ENCODE assay signal across 19 mouse cellular contexts in the genomic region with DNA sequence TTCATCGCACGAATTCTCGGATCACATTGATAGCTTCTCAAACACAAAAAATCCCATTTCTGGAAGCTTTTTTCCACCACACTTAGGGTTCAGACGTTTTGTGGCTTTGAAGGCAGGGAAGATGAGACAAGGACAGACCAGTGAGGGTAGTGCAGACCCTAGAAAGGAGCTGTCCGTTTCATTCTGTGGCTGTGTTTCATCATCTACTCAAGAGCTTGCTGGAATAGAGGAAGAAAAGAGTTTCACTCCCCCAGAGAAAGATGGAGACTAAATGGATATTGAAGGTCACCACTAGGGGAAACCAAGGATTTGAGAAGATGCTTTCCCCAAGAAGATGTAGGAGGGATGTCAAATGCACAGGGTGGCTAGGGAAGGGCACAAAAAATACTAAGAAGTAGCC.
"Had no signal": no experiment of that assay in that cellular context is flagged by ENCODE, and none has a peak within 500 bp of the region (broad histone marks: within the 10 kb centered on the region; RNA-seq: fewer than 3 reads in every experiment).

No protein-coding gene starts in this region.

- H3K27me3 ChIP-seq: kidney, embryonic 15.5 days; liver, embryonic 13.5 days; lung, embryonic 15.5 days; midbrain, embryonic 12.5 days; midbrain, embryonic 15.5 days; neural tube, embryonic 12.5 days; neural tube, embryonic 15.5 days; stomach, embryonic 15.5 days had no signal

- H3K4me1 ChIP-seq: liver, embryonic 13.5 days; lung, embryonic 15.5 days; midbrain, embryonic 12.5 days; midbrain, embryonic 15.5 days had no signal

- ATAC-seq: midbrain, embryonic 15.5 days had no signal

- H3K4me2 ChIP-seq: kidney, embryonic 15.5 days; liver, embryonic 13.5 days; lung, embryonic 15.5 days; midbrain, embryonic 12.5 days; midbrain, embryonic 15.5 days; neural tube, embryonic 12.5 days; neural tube, embryonic 15.5 days; stomach, embryonic 15.5 days had no signal

- H3K4me3 ChIP-seq: kidney, embryonic 15.5 days; liver, embryonic 13.5 days; lung, embryonic 15.5 days; midbrain, embryonic 12.5 days; midbrain, embryonic 15.5 days; neural tube, embryonic 12.5 days; neural tube, embryonic 15.5 days; stomach, embryonic 15.5 days had no signal

- H3K9me3 ChIP-seq: kidney, embryonic 15.5 days; liver, embryonic 13.5 days; lung, embryonic 15.5 days; midbrain, embryonic 12.5 days; midbrain, embryonic 15.5 days; neural tube, embryonic 12.5 days; neural tube, embryonic 15.5 days; stomach, embryonic 15.5 days had no signal

- DNase-seq: kidney, adult 11 months; kidney, adult 8-10 months; kidney, postnatal 25 days; left cerebral cortex, postnatal 4 days; liver, embryonic 13.5 days; lung, postnatal 10 days; lung, postnatal 36 days; right cerebral cortex, adult 18-20 months; right cerebral cortex, postnatal 14 days; right cerebral cortex, postnatal 4 days; spleen, adult 18-20 months; thymus, postnatal 25 days had no signal

- H3K36me3 ChIP-seq: kidney, embryonic 15.5 days; liver, embryonic 13.5 days; lung, embryonic 15.5 days; midbrain, embryonic 12.5 days; midbrain, embryonic 15.5 days; neural tube, embryonic 12.5 days; neural tube, embryonic 15.5 days; stomach, embryonic 15.5 days had no signal

- H3K9ac ChIP-seq: kidney, embryonic 15.5 days; liver, embryonic 13.5 days; lung, embryonic 15.5 days; midbrain, embryonic 12.5 days; midbrain, embryonic 15.5 days; neural tube, embryonic 12.5 days; neural tube, embryonic 15.5 days; stomach, embryonic 15.5 days had no signal

- H3K27ac ChIP-seq: kidney, embryonic 15.5 days; liver, embryonic 13.5 days; lung, embryonic 15.5 days; midbrain, embryonic 12.5 days; midbrain, embryonic 15.5 days; neural tube, embryonic 12.5 days; neural tube, embryonic 15.5 days had no signal
